Mouse (Mus musculus) urinary bladder, postnatal 14 days (tissue): ENCODE measurements around the gene Zfp553.

ENCODE experiments used
- DNase-seq: peaks from one replicate; pipeline ENCODE4 v3.0.0; 2021; ENCODE audit warnings: low spot score

Zfp553 gene

GRCm38 (mm10) chr7:127232622-127233367, at the start of gene Zfp553, which contains the start of gene Sept1:
TSS of gene Zfp553 (plus strand) at chr7:127233061.
TSS of gene Sept1 (minus strand) at chr7:127233130.
- peak; percentile 85 for DNase-seq

- DNase-seq: no peak
Observed at GRCm38 (mm10) chr7:127183345-127183744, 49.5 kb upstream of the Zfp553 start.

GRCm38 (mm10) chr7:127183828-127184227, 49.0 kb upstream of the Zfp553 start:
- DNase-seq: no peak

- no peak for DNase-seq
Observed at GRCm38 (mm10) chr7:127184720-127185119, 48.1 kb upstream of the Zfp553 start.

- no peak for DNase-seq
Observed at GRCm38 (mm10) chr7:127185601-127186000, 47.3 kb upstream of the Zfp553 start.

GRCm38 (mm10) chr7:127187351-127187750, 45.5 kb upstream of the Zfp553 start:
- no peak for DNase-seq

GRCm38 (mm10) chr7:127188305-127189276, 44.3 kb upstream of the Zfp553 start:
- DNase-seq: no peak

GRCm38 (mm10) chr7:127190672-127191071, 42.2 kb upstream of the Zfp553 start:
- no peak for DNase-seq

- no peak for DNase-seq
Observed at GRCm38 (mm10) chr7:127192989-127193388, 39.9 kb upstream of the Zfp553 start.

GRCm38 (mm10) chr7:127194011-127194632, 38.7 kb upstream of the Zfp553 start:
- no peak for DNase-seq

- DNase-seq: no peak
Observed at GRCm38 (mm10) chr7:127194633-127195029, 38.2 kb upstream of the Zfp553 start.

GRCm38 (mm10) chr7:127195544-127196295, 37.1 kb upstream of the Zfp553 start, which contains the start of gene Cd2bp2:
TSS of gene Cd2bp2 (minus strand) at chr7:127196050.
- DNase-seq: peak; percentile 96

GRCm38 (mm10) chr7:127196484-127196883, 36.4 kb upstream of the Zfp553 start:
- DNase-seq: no peak

- no peak for DNase-seq
Observed at GRCm38 (mm10) chr7:127206606-127207005, 26.3 kb upstream of the Zfp553 start.

GRCm38 (mm10) chr7:127207374-127208294, 25.2 kb upstream of the Zfp553 start:
- no peak for DNase-seq

- DNase-seq: no peak
Observed at GRCm38 (mm10) chr7:127208295-127208552, 24.6 kb upstream of the Zfp553 start, which contains the start of gene Tbc1d10b. TSS of gene Tbc1d10b (minus strand) at chr7:127208468.

- peak; percentile 92 for DNase-seq
Observed at GRCm38 (mm10) chr7:127208553-127209438, 24.1 kb upstream of the Zfp553 start, which contains the start of gene Mylpf. TSS of gene Mylpf (plus strand) at chr7:127208890.

GRCm38 (mm10) chr7:127209851-127210250, 23.0 kb upstream of the Zfp553 start:
- DNase-seq: no peak

GRCm38 (mm10) chr7:127210266-127210665, 22.6 kb upstream of the Zfp553 start:
- DNase-seq: no peak
